Mouse (Mus musculus) heart, postnatal 0 days (tissue): ENCODE measurements around the gene Gm6408.

Experiments
- CTCF ChIP-seq: IDR thresholded peaks from 2 replicates; pipeline ENCODE4 v1.5.1; 2016; ENCODE audit warnings: antibody characterized with exemption, control low read depth, low read depth
- EP300 ChIP-seq: IDR thresholded peaks from 2 replicates; pipeline ENCODE4 v1.6.1; 2016; ENCODE audit warnings: antibody characterized with exemption, low read depth

DNA sequence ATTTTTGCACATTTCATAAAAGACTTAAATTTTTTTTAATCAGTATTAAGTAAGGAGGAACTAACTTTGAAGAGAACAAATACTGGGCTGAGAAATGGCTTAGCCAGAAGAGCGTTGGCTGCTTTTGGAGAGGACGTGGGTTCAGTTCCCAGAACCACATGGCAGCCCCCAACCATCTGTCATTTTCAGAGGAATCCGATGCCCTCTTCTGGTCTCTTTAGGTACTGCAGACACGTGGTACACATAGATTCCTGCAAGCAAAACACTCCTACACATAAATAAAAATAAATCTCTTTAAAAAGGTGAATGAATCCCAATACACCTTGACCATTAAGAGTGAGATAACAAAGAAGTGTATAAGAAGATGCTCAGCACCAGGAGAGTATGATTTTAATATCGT is 41.5 kb upstream of the Gm6408 start:
- no peak for TF ChIP-seq CTCF
- TF ChIP-seq EP300 = no peak
